Mouse (Mus musculus) CH12.LX (cell line): Measurements from ENCODE around the gene Nol10.

ENCODE experiments used
- BHLHE40 ChIP-seq: IDR thresholded peaks from 2 replicates; pipeline ENCODE4 v1.6.1; 2011; ENCODE audit warnings: mild to moderate bottlenecking, low read depth, low read length, improper control_type of control experiment
- CHD2 ChIP-seq: IDR thresholded peaks from 2 replicates; pipeline ENCODE4 v1.6.1; 2011; ENCODE audit warnings: low read length, improper control_type of control experiment
- CTCF ChIP-seq, 2 experiments: IDR thresholded peaks in 1 of 2; conservative IDR thresholded peaks in 1 of 2; 2 replicates each; pipeline ENCODE4 v1.5.1; 2011 to 2012; ENCODE audit warnings: low read depth in 2 of 2, low read length in 2 of 2, improper control_type of control experiment in 1 of 2, inconsistent platforms in 1 of 2, mild to moderate bottlenecking in 1 of 2, moderate library complexity in 1 of 2
- E2F4 ChIP-seq: IDR thresholded peaks from 2 replicates; pipeline ENCODE4 v1.6.1; 2011; ENCODE audit warnings: low read depth, low read length, improper control_type of control experiment; ENCODE audit not compliant: insufficient replicate concordance
- EP300 ChIP-seq: IDR thresholded peaks from 2 replicates; pipeline ENCODE4 v1.6.1; 2011; ENCODE audit warnings: low read length, improper control_type of control experiment
- GABPA ChIP-seq: IDR thresholded peaks from 2 replicates; pipeline ENCODE4 v1.6.1; 2012; ENCODE audit warnings: low read depth, low read length, improper control_type of control experiment, inconsistent platforms; ENCODE audit not compliant: insufficient replicate concordance
- MAFK ChIP-seq: IDR thresholded peaks from 2 replicates; pipeline ENCODE4 v1.6.1; 2011; ENCODE audit warnings: low read length, improper control_type of control experiment; ENCODE audit not compliant: insufficient replicate concordance
- NRF1 ChIP-seq: IDR thresholded peaks from 2 replicates; pipeline ENCODE4 v1.6.1; 2014; ENCODE audit warnings: low read depth, mild to moderate bottlenecking, inconsistent platforms, low read length, improper control_type of control experiment, moderate library complexity
- POLR2A ChIP-seq: IDR thresholded peaks from 2 replicates; pipeline ENCODE4 v1.6.1; 2011; ENCODE audit warnings: low read depth, mild to moderate bottlenecking, improper control_type of control experiment, low read length
- ZC3H11A ChIP-seq: IDR thresholded peaks from 2 replicates; pipeline ENCODE4 v1.6.1; 2012; ENCODE audit warnings: low read depth, mild to moderate bottlenecking, inconsistent platforms, low read length, improper control_type of control experiment
- ZKSCAN1 ChIP-seq: IDR thresholded peaks from 2 replicates; pipeline ENCODE4 v1.6.1; 2012; ENCODE audit warnings: low read depth, inconsistent platforms, low read length, improper control_type of control experiment, borderline replicate concordance

DNA sequence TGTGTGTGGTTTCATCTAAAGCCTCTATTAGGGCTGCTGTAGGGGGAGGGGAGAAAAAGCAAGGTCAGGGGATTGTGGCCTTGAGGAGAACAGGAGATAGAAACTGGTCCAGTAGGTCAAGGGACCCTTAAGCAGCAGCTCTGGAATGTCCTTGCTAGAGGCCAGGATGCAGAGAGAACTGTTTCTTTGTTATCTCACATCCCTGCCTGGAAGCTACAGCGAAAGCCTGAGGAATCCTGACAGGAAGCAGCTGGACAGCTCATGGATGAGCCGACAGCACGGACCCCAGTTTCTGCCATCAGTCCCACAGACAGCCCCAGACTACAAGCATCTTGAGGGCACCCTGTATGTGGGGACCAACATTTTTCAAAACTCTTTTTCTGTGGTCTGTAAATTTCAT lies 120.1 kb downstream of the Nol10 start:
- TF ChIP-seq CHD2 (no peak), CTCF (conservative IDR thresholded peaks at IDR 0.05 in 1 of 2, IDR thresholded peaks at IDR 0.05 in 1 of 2; ENCODE audit: low read depth in 2 of 2, low read length in 2 of 2) (no peak), MAFK (no peak), BHLHE40 (no peak), GABPA (no peak), ZC3H11A (no peak), POLR2A (no peak), EP300 (no peak), ZKSCAN1 (no peak), NRF1 (no peak), E2F4 (no peak)
